Mouse (Mus musculus): ENCODE measurements around the gene Plxna2. TPM values are rescaled to one million over a fixed set of nuclear protein-coding genes. Genes with fewer than 3 reads are reported as not detected.
A peak's percentile ranks its signal among the peaks of the same experiment; 100 is the strongest.

Gene Plxna2
- total RNA-seq, 2 experiments from 2014 or later, result 92.8 to 94.8 TPM

- DNase-seq (ENCODE audit: low spot score in 2 of 2), result no peak
These were observed 4.2 kb downstream of the Plxna2 start for GRCm38 (mm10) chr1:194622174-194622573.

- DNase-seq (ENCODE audit: low spot score in 2 of 2), result no peak
These were observed 4.7 kb downstream of the Plxna2 start for GRCm38 (mm10) chr1:194622677-194623076.

- DNase-seq (ENCODE audit: low spot score in 2 of 2), result no peak
These were observed 5.6 kb downstream of the Plxna2 start for GRCm38 (mm10) chr1:194623641-194624040.

- DNase-seq (ENCODE audit: low spot score in 2 of 2), result peak in 1 of 2 experiments; percentile 47
These were observed 6.4 kb downstream of the Plxna2 start for GRCm38 (mm10) chr1:194624411-194624810.

GRCm38 (mm10) chr1:194624973-194625372 is 7.0 kb downstream of the Plxna2 start:
- no peak for DNase-seq (ENCODE audit: low spot score in 2 of 2)

GRCm38 (mm10) chr1:194626109-194626508 is 8.1 kb downstream of the Plxna2 start:
- no peak for DNase-seq (ENCODE audit: low spot score in 2 of 2)

GRCm38 (mm10) chr1:194627286-194627685 is 9.3 kb downstream of the Plxna2 start:
- DNase-seq (ENCODE audit: low spot score in 2 of 2), result no peak

GRCm38 (mm10) chr1:194629135-194629689 is 11.2 kb downstream of the Plxna2 start:
- DNase-seq (ENCODE audit: low spot score in 2 of 2), result peak in 1 of 2 experiments; percentile 48

GRCm38 (mm10) chr1:194630498-194631056 is 12.6 kb downstream of the Plxna2 start:
- no peak for DNase-seq (ENCODE audit: low spot score in 2 of 2)

- no peak for DNase-seq (ENCODE audit: low spot score in 2 of 2)
These were observed 13.6 kb downstream of the Plxna2 start for GRCm38 (mm10) chr1:194631574-194631973.

GRCm38 (mm10) chr1:194632029-194632428 is 14.0 kb downstream of the Plxna2 start:
- no peak for DNase-seq (ENCODE audit: low spot score in 2 of 2)

- no peak for DNase-seq (ENCODE audit: low spot score in 2 of 2)
These were observed 17.4 kb downstream of the Plxna2 start for GRCm38 (mm10) chr1:194635411-194635810.

- DNase-seq (ENCODE audit: low spot score in 2 of 2), result no peak
These were observed 17.9 kb downstream of the Plxna2 start for GRCm38 (mm10) chr1:194635942-194636341.

- no peak for DNase-seq (ENCODE audit: low spot score in 2 of 2)
These were observed 19.6 kb downstream of the Plxna2 start for GRCm38 (mm10) chr1:194637391-194638304.

GRCm38 (mm10) chr1:194641601-194642301 is 23.7 kb downstream of the Plxna2 start:
- DNase-seq (ENCODE audit: low spot score in 2 of 2), result no peak

GRCm38 (mm10) chr1:194642302-194642787 is 24.3 kb downstream of the Plxna2 start:
- DNase-seq (ENCODE audit: low spot score in 2 of 2), result no peak

GRCm38 (mm10) chr1:194643930-194644329 is 25.9 kb downstream of the Plxna2 start:
- DNase-seq (ENCODE audit: low spot score in 2 of 2), result no peak

- DNase-seq (ENCODE audit: low spot score in 2 of 2), result no peak
These were observed 27.9 kb downstream of the Plxna2 start for GRCm38 (mm10) chr1:194645898-194646297.

- DNase-seq (ENCODE audit: low spot score in 2 of 2), result no peak
These were observed 32.1 kb downstream of the Plxna2 start for GRCm38 (mm10) chr1:194650076-194650475.

- DNase-seq (ENCODE audit: low spot score in 2 of 2), result no peak
These were observed 32.5 kb downstream of the Plxna2 start for GRCm38 (mm10) chr1:194650566-194650965.

GRCm38 (mm10) chr1:194651987-194652386 is 34.0 kb downstream of the Plxna2 start:
- DNase-seq (ENCODE audit: low spot score in 2 of 2), result no peak

All from layer of hippocampus, postnatal 10 days (tissue).